Mouse (Mus musculus) left cerebral cortex, postnatal 14 days (tissue): Measurements from ENCODE around the gene Gm21760. TPM values are rescaled to one million over a fixed set of nuclear protein-coding genes. Genes with fewer than 3 reads are reported as not detected.
"Not testable (repeated sequence)": the region's sequence is repeated elsewhere in the genome, so short reads cannot be mapped to it uniquely, and the experiment has no call there.

ENCODE experiments used
- DNase-seq, 2 experiments: peaks; one replicate each; pipeline ENCODE4 v3.0.0; 2021 to 2022; ENCODE audit warnings: low spot score in 2 of 2, mixed read lengths in 1 of 2
- intact Hi-C: fragments of 180-260 bp; cut with DNase I; formaldehyde crosslinking; loops from one replicate; pipeline ENCODE4 v1.15.1; 2025
- long read RNA-seq, 2 experiments: library from polyadenylated mRNA; stranded (forward); transcript quantifications; one replicate each; pipeline ENCODE4 v2.0.0; 2021
- total RNA-seq, 2 experiments: library from RNA; stranded (reverse); gene quantifications; 2 replicates each; pipeline ENCODE4 v1.2.3; 2021

Gene Gm21760
- not detected for total RNA-seq
- long read RNA-seq, experiment 1: 0 reads
- long read RNA-seq, experiment 2: 0 reads

DNA sequence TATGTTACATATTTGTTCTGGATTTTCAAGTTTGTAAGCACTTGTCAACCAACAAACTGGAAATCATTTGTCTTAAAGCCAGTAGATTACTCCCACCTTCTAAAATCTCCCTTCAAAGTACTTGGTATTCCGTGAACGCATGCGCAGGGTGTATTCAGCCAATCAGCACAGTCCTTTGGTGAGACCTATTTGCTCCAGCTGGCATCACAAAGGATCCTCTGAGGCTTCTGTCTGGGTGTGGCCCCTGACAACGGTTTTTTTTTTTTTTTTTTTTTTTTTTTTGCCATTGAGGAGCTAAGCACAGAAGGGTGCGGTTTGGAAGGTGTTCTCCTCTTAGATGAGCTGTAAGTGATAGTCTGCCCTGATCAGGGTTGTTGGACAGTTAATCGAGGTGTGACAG is at the start of gene Gm21760:
Gene Gm21760 (plus strand): TSS at position 301 of the 400 bp plus-strand sequence.
- DNase-seq, intact Hi-C loops: not testable (repeated sequence)
